Mouse (Mus musculus): ENCODE measurements around the gene Lhfpl2.

GRCm38 (mm10) chr13:94063156-94063555, 5.6 kb downstream of the Lhfpl2 start:
- TF ChIP-seq POLR2A (IDR thresholded peaks at IDR 0.05; ENCODE audit: borderline replicate concordance, control insufficient read depth, low read depth, low read length) (no peak), CTCF (IDR thresholded peaks at IDR 0.05; ENCODE audit: control insufficient read depth, insufficient read depth, low read length) (peak; percentile 28; the same call in 1 of the 2 replicates)
